Mouse (Mus musculus) kidney, embryonic 14.5 days (tissue): Measurements from ENCODE around the gene Mob4. TPM values are rescaled to one million over a fixed set of nuclear protein-coding genes. Genes with fewer than 3 reads are reported as not detected.

Experiments used
- ATAC-seq: fragments of 200-750 bp; cut with Nextera tagmentation; 2 replicates; pipeline ENCODE4 v1.8.0; 2017; ENCODE audit warnings: moderate number of reproducible peaks, mild to moderate bottlenecking, moderate TSS enrichment, moderate library complexity; ENCODE audit not compliant: low FRiP score, low TSS enrichment
- H3K27ac ChIP-seq: fragments of 300-500 bp; sonication (generic); 2 replicates; pipeline ENCODE4 v1.5.1; 2014; ENCODE audit warnings: low read depth, mild to moderate bottlenecking, low read length, moderate library complexity, mixed read lengths
- H3K27me3 ChIP-seq: fragments of 300-500 bp; sonication (generic); 2 replicates; pipeline ENCODE4 v1.6.1; 2014; ENCODE audit warnings: mild to moderate bottlenecking, low read length; ENCODE audit not compliant: control insufficient read depth, insufficient read depth
- H3K36me3 ChIP-seq: fragments of 300-500 bp; sonication (generic); 2 replicates; pipeline ENCODE4 v1.6.1; 2014; ENCODE audit warnings: low read length, mixed read lengths; ENCODE audit not compliant: control insufficient read depth, insufficient read depth
- H3K4me1 ChIP-seq: fragments of 300-500 bp; sonication (generic); 2 replicates; pipeline ENCODE4 v1.6.1; 2014; ENCODE audit warnings: low read length, mixed read lengths; ENCODE audit not compliant: control insufficient read depth, insufficient read depth
- H3K4me2 ChIP-seq: fragments of 300-500 bp; sonication (generic); replicated peaks from 2 replicates; pipeline ENCODE4 v1.6.1; 2014; ENCODE audit warnings: low read depth, mild to moderate bottlenecking, low read length
- H3K4me3 ChIP-seq: fragments of 300-500 bp; sonication (generic); 2 replicates; pipeline ENCODE4 v1.5.1; 2014; ENCODE audit warnings: mild to moderate bottlenecking, low read length
- H3K9ac ChIP-seq: fragments of 300-500 bp; sonication (generic); 2 replicates; pipeline ENCODE4 v1.6.1; 2014; ENCODE audit warnings: low read depth, mild to moderate bottlenecking, low read length, moderate library complexity
- H3K9me3 ChIP-seq: fragments of 300-500 bp; sonication (generic); 2 replicates; pipeline ENCODE4 v1.6.1; 2016; ENCODE audit warnings: low read length; ENCODE audit not compliant: control insufficient read depth
- WGBS: fragments of 180-500 bp; shearing (Covaris S2); extraction: QIAGEN DNeasy Blood & Tissue Kit; methylation state at CpG from one replicate; pipeline ENCODE4 v1.1.7; 2014; 5-methylcytosine and 5-hydroxymethylcytosine counted together
- polyA plus RNA-seq: library from polyadenylated mRNA; unstranded; fragments of >200 nt; fragmentation: Nextera tagmentation; extraction: Ambion mirVana; gene quantifications from 2 replicates; pipeline ENCODE4 v1.2.1, GENCODE M21; 2014

Gene Mob4
- polyA plus RNA-seq, 1 experiment from 2014 or later = 144 TPM

- Histone ChIP-seq H3K4me3 (no peak overlapping the region), H3K4me2 (no peak overlapping the region), H3K9me3 (no peaks in the 10 kb centered on the region), H3K4me1 (no peaks in the 10 kb centered on the region), H3K27me3 (no peaks in the 10 kb centered on the region), H3K9ac (no peak overlapping the region), H3K36me3 (peaks cover 24% of the 10 kb centered on the region; the same call in 1 of the 2 replicates), H3K27ac (no peak overlapping the region)
- ATAC-seq = no peak
- 95% methylated on average over 4 of the region's 4 CpGs for WGBS
These were observed 26.3 kb downstream of the Mob4 start for GRCm38 (mm10) chr1:55157329-55157728.

GRCm38 (mm10) chr1:55158211-55158610 is 27.2 kb downstream of the Mob4 start:
- H3K36me3 ChIP-seq = peaks cover 18% of the 10 kb centered on the region; the same call in 1 of the 2 replicates
- H3K27me3 ChIP-seq = no peaks in the 10 kb centered on the region
- no peaks in the 10 kb centered on the region for H3K4me1 ChIP-seq
- H3K9me3 ChIP-seq = no peaks in the 10 kb centered on the region
- H3K9ac ChIP-seq = no peak overlapping the region
- 89% methylated on average over 3 of the region's 3 CpGs for WGBS
- H3K4me3 ChIP-seq = no peak overlapping the region
- ATAC-seq = no peak
- H3K4me2 ChIP-seq = no peak overlapping the region
- H3K27ac ChIP-seq = no peak overlapping the region

GRCm38 (mm10) chr1:55158821-55159220 is 27.8 kb downstream of the Mob4 start:
- no peaks in the 10 kb centered on the region for H3K9me3 ChIP-seq
- peaks cover 16% of the 10 kb centered on the region; the same call in 1 of the 2 replicates for H3K36me3 ChIP-seq
- H3K27ac ChIP-seq = no peak overlapping the region
- no peaks in the 10 kb centered on the region for H3K27me3 ChIP-seq
- no peak overlapping the region for H3K9ac ChIP-seq
- no peak overlapping the region for H3K4me2 ChIP-seq
- 88% methylated on average over 8 of the region's 8 CpGs for WGBS
- ATAC-seq = no peak
- no peak overlapping the region for H3K4me3 ChIP-seq
- no peaks in the 10 kb centered on the region for H3K4me1 ChIP-seq

GRCm38 (mm10) chr1:55160218-55160617 is 29.2 kb downstream of the Mob4 start:
- H3K27me3 ChIP-seq = no peaks in the 10 kb centered on the region
- no peak overlapping the region for H3K27ac ChIP-seq
- WGBS = 87% methylated on average over 3 of the region's 3 CpGs
- ATAC-seq = no peak
- no peaks in the 10 kb centered on the region for H3K4me1 ChIP-seq
- no peaks in the 10 kb centered on the region for H3K9me3 ChIP-seq
- H3K9ac ChIP-seq = no peak overlapping the region
- H3K36me3 ChIP-seq = peaks cover 12% of the 10 kb centered on the region; the same call in 1 of the 2 replicates
- no peak overlapping the region for H3K4me3 ChIP-seq
- no peak overlapping the region for H3K4me2 ChIP-seq

GRCm38 (mm10) chr1:55160831-55161638 is 30.0 kb downstream of the Mob4 start:
- Histone ChIP-seq H3K9me3 (no peaks in the 10 kb centered on the region), H3K4me3 (no peak overlapping the region), H3K27me3 (no peaks in the 10 kb centered on the region), H3K27ac (no peak overlapping the region), H3K36me3 (peaks cover 8% of the 10 kb centered on the region; the same call in 1 of the 2 replicates), H3K4me2 (no peak overlapping the region), H3K9ac (no peak overlapping the region), H3K4me1 (no peaks in the 10 kb centered on the region)
- no peak for ATAC-seq
- 95% methylated on average over 17 of the region's 17 CpGs for WGBS

GRCm38 (mm10) chr1:55161895-55162294 is 30.9 kb downstream of the Mob4 start:
- peaks cover 3% of the 10 kb centered on the region; the same call in 1 of the 2 replicates for H3K36me3 ChIP-seq
- no peaks in the 10 kb centered on the region for H3K9me3 ChIP-seq
- no peaks in the 10 kb centered on the region for H3K27me3 ChIP-seq
- no peak overlapping the region for H3K9ac ChIP-seq
- H3K4me2 ChIP-seq = no peak overlapping the region
- H3K27ac ChIP-seq = no peak overlapping the region
- 74% methylated on average over 7 of the region's 7 CpGs for WGBS
- H3K4me3 ChIP-seq = no peak overlapping the region
- H3K4me1 ChIP-seq = no peaks in the 10 kb centered on the region
- ATAC-seq = no peak

- ATAC-seq = no peak
- H3K27ac ChIP-seq = no peak overlapping the region
- WGBS = 77% methylated on average over 5 of the region's 5 CpGs
- H3K4me1 ChIP-seq = no peaks in the 10 kb centered on the region
- no peaks in the 10 kb centered on the region for H3K27me3 ChIP-seq
- H3K4me3 ChIP-seq = no peak overlapping the region
- H3K9me3 ChIP-seq = no peaks in the 10 kb centered on the region
- no peaks in the 10 kb centered on the region; the same call in 1 of the 2 replicates for H3K36me3 ChIP-seq
- H3K9ac ChIP-seq = no peak overlapping the region
- no peak overlapping the region for H3K4me2 ChIP-seq
These were observed 31.8 kb downstream of the Mob4 start for GRCm38 (mm10) chr1:55162781-55163180.

GRCm38 (mm10) chr1:55164005-55164404 is 33.0 kb downstream of the Mob4 start:
- H3K4me2 ChIP-seq = no peak overlapping the region
- H3K27ac ChIP-seq = no peak overlapping the region
- no peaks in the 10 kb centered on the region for H3K27me3 ChIP-seq
- no peak overlapping the region for H3K4me3 ChIP-seq
- WGBS = 67% methylated on average over 5 of the region's 5 CpGs
- 0 out of 2 replicates have a peak, but pooled peaks cover 3% of the 10 kb centered on the region for H3K9me3 ChIP-seq
- no peaks in the 10 kb centered on the region; the same call in 1 of the 2 replicates for H3K36me3 ChIP-seq
- no peak overlapping the region for H3K9ac ChIP-seq
- no peak for ATAC-seq
- H3K4me1 ChIP-seq = no peaks in the 10 kb centered on the region

GRCm38 (mm10) chr1:55167560-55167959 is 36.5 kb downstream of the Mob4 start:
- no peak overlapping the region for H3K9ac ChIP-seq
- H3K9me3 ChIP-seq = 0 out of 2 replicates have a peak, but pooled peaks cover 7% of the 10 kb centered on the region
- 82% methylated on average over 4 of the region's 4 CpGs for WGBS
- H3K27me3 ChIP-seq = no peaks in the 10 kb centered on the region
- H3K36me3 ChIP-seq = no peaks in the 10 kb centered on the region
- H3K4me2 ChIP-seq = no peak overlapping the region
- no peaks in the 10 kb centered on the region for H3K4me1 ChIP-seq
- H3K27ac ChIP-seq = no peak overlapping the region
- ATAC-seq = no peak
- H3K4me3 ChIP-seq = no peak overlapping the region
